ENCODE assay signal across 13 mouse cellular contexts in genomic region chr9:40318771-40319170, GRCm38 (mm10). TPM values are rescaled to one million over a fixed set of nuclear protein-coding genes. Genes with fewer than 3 reads are reported as not detected.
DNase-seq lines count a peak whose midpoint lies in the region.
"Had no signal": no experiment of that assay in that cellular context is flagged by ENCODE, and none has a peak within 500 bp of the region (broad histone marks: within the 10 kb centered on the region; RNA-seq: fewer than 3 reads in every experiment).

No protein-coding gene starts in this region.

- peak; percentile 56 for DNase-seq in adrenal gland, postnatal 14 days
- DNase-seq in adrenal gland, adult 8-10 months: no peak
- peak; percentile 38 to 45 for DNase-seq in heart, adult 18-20 months
- DNase-seq in heart, adult 11 months: no peak
- peak; percentile 85 for DNase-seq in adipocyte (ENCODE audit: low spot score)
- DNase-seq in cerebellum, postnatal 25 days: peak; percentile 77 to 84
- no peak for DNase-seq in urinary bladder, adult 18-20 months (ENCODE audit: low spot score in 2 of 2)
- DNase-seq in spleen, postnatal 4 days (ENCODE audit: low spot score in 2 of 2): no peak
- DNase-seq: heart, postnatal 10 days; right cerebral cortex, postnatal 25 days; thymus, postnatal 4 days had no signal

RNA-seq across cellular contexts. Expression of gene Scn3b, which starts 49.8 kb away (rescaled TPM):
- 3.2 and 5.4 TPM in 2 replicates for total RNA-seq in adrenal gland, postnatal 14 days (2021)
- total RNA-seq in adrenal gland, adult 8-10 months (2022): 10 to 100 TPM in 2 of 4 experiments, 1 to 10 TPM in 2; 8.7 to 14.7 (median 11.9) TPM
- 1 to 10 TPM in 1 of 2 experiments, under 1 TPM in 1; 0.79 to 1.6 TPM for total RNA-seq in heart, adult 18-20 months (2021)
- total RNA-seq: MEL; monocyte, adult 5-6 weeks had no signal

Comparison
In these comparisons a context has a peak if more than half of its experiments do, and no peak if none do; other contexts are left out.
1. DNase-seq: peak in adrenal gland, postnatal 14 days (single experiment), heart, adult 18-20 months (2 of 2), adipocyte (single experiment) and cerebellum, postnatal 25 days (2 of 2); none in adrenal gland, adult 8-10 months (single experiment), heart, adult 11 months (single experiment), urinary bladder, adult 18-20 months (0 of 2) and spleen, postnatal 4 days (0 of 2).